Mouse (Mus musculus) spleen, adult 2 months (tissue): ENCODE results near the gene Ush2a.

Experiments used
- CTCF ChIP-seq: fragments of 200-500 bp; IDR thresholded peaks from 2 replicates; pipeline ENCODE4 v1.5.1; 2011; ENCODE audit warnings: mild to moderate bottlenecking, inconsistent platforms; ENCODE audit not compliant: insufficient read depth, insufficient read length, insufficient replicate concordance; ENCODE audit errors: extremely low read depth
- POLR2A ChIP-seq: fragments of 200-500 bp; IDR thresholded peaks from 2 replicates; pipeline ENCODE4 v1.6.1; 2011; ENCODE audit warnings: low read depth, low read length, inconsistent platforms

- TF ChIP-seq POLR2A (no peak), CTCF (no peak)
These were observed 509.0 kb downstream of the Ush2a start for GRCm38 (mm10) chr1:188770828-188771227.
